Mouse (Mus musculus): ENCODE measurements around the gene Vps45.

The Vps45 gene

DNA sequence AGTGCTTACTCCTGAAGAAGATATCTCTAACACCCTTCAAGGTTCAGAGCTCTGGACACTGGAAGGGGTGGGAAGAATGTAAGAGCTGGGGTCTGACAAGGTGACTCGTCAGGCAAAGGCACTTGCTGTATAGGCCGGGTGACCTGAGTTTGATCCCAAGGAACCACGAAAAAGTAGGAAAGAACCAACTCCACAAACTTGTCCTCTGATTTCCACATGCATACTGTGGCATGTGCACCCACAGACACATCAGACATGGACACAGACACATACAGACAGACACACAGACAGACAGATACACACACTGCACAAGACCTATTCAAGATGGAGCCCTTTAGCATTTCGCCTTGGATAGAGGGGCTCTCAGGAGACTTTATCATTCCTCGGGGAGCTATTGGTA lies 20.1 kb downstream of the Vps45 start:
- no peak for DNase-seq (ENCODE audit: low read depth)

DNA sequence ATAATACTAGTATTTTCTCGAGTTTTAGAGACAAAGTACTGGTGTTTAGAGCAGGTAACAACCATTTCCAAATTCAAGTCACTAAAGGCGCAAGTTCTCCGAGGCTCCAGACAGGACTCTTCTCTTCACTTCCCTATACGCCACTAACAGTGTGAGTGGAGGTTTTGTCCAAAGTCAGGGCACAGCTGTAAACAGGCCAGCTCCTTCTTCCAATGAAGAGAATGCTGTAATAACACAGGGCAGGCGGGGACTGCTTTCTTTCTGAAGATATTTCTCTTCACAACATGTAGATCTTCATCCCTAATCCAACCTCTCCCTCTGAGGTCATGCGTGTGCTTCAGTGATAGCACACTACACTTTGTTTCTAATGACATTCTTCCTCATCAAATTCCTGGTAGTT lies 21.5 kb downstream of the Vps45 start:
- no peak for DNase-seq (ENCODE audit: low read depth)

DNA sequence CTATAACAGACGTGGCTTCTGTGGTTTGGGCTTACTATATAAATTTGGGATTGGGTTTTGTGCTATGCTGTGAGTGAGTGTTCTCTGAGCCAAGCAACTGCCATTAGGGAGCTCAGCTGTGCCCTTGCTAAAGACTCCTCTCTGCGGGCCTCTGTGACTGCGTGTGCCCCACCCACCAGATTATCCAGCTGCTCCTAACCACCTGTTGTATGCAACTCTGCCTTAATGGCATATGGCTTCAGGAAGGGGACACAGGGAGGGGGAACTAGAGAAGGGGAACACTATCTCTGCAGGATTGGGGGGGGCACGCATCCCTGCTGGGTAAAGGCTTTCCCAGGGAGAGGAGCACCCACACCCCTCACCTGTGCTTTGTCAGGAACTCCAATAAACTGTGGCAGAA lies 25.2 kb downstream of the Vps45 start:
- no peak for DNase-seq (ENCODE audit: low read depth)

DNA sequence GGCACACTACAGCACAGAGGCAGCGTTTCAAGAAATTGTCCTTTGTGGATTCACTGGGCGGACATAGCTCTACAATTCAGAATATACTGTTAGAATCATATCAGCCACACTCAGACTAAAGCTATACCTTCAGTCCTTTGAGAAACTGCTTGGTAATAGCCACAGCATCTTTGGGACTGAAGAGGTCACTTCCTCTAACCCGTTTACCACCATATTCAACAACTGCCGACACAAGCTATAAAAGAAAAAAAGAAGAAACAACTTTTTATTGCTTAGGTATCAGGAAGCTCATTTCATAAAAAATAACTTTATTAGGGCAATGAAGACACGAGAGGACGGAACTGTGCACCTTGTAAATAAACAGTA lies 25.6 kb downstream of the Vps45 start:
- no peak for DNase-seq (ENCODE audit: low read depth)

DNA sequence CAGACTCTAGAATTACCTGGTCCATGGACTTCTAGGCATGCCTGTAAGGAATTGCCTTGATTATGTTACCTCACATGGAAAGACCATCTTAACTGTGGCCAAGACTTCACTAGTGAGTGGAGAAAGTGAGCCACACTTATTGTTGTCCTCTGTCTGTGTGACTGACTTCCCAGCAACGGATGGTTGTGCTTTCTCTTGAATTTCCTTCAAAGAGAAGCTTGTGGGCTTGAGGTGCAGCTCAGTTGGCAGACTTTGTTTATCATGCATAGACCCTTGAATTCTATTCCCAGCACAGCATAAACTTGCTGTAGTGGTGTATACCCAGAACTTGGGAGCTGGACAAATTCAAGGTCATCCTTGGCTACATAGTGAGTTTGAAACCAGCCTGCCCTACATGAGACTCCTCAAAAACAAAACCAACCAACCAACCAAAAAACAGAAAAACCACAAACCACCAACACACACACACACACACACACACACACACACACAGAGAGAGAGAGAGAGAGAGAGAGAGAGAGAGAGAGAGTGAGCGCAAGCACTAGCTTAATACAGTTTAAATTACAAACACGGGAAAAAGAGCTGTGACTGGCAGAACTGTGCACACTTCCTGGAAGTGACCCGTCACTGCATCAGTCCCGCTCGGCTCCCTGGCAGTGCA lies 26.1 kb downstream of the Vps45 start:
- no peak for DNase-seq (ENCODE audit: low read depth)

DNA sequence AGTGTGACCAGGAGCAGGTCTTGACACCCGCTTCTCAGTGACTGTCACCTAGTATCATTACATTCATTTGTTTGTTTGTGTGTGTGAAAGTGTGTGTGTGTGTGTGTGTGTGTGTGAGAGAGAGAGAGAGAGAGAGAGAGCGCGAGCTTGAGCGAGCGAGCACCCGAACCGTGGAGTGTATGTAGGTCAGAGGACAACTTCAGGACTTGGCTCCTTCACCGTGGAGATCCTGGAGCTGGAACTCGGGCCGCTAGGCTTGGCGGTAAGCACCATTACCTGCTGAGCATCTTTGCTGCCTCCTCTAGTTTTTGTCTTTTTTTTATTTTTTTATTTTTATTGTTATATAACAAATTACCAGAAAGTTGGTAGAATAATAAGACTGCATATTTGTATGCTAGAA lies 28.5 kb downstream of the Vps45 start:
- no peak for DNase-seq (ENCODE audit: low read depth)

DNA sequence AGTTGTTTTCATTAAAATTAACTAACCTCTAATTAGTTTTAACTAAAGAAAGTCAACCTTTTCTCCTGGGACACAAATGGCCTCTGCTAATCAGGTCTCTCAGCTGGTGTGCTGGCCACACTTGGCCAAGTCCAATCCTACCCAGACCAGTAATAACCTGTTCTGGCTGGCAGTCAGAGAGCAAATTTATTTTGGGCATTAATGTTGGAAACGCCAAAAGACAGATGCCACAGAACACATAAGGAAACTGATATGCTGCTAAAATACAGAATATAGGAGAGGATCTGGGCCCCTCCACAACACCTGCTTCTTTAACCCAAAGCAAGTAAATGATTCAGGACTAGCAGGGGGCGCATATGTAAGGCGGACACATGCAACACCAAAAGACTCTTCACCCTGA lies 28.9 kb downstream of the Vps45 start:
- DNase-seq (ENCODE audit: low read depth), result no peak

DNA sequence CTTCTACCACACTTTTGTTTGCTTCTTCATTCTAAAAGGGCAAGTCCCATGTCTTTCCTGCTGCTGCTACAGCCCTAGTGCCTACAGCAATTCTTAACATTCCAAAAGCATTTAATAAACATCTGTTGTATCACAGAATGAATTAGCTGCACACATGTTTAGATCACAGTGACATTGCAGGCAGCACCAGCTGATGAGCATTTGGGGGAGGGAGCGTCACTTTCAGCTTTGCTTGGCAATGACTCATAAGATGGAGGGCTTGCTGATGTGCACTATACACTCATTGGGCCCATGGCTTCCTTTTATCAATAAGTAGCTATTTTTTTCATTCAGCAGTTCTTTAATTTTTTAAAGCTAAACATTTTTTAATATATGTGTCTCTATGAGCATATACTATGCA lies 30.4 kb downstream of the Vps45 start:
- no peak for DNase-seq (ENCODE audit: low read depth)

DNA sequence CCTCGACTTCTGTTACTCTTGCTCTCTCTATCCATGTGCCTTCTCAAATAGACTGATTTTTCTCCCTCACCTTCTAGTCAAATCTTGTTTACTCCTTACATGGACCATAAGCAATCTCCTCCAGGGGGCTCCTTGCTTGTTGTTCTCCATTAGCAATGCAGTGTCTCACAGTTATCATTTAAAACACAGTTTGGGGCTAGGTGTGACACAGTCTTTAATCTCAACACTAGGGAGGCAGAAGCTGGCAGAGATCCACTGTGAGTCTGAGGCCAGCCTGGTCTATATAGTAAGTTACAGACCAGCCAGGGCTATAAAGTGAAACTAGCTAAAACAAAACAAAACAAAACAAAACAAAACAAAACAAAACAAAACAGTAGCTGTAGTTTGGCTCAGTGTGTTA lies 31.1 kb downstream of the Vps45 start:
- DNase-seq (ENCODE audit: low read depth), result no peak

DNA sequence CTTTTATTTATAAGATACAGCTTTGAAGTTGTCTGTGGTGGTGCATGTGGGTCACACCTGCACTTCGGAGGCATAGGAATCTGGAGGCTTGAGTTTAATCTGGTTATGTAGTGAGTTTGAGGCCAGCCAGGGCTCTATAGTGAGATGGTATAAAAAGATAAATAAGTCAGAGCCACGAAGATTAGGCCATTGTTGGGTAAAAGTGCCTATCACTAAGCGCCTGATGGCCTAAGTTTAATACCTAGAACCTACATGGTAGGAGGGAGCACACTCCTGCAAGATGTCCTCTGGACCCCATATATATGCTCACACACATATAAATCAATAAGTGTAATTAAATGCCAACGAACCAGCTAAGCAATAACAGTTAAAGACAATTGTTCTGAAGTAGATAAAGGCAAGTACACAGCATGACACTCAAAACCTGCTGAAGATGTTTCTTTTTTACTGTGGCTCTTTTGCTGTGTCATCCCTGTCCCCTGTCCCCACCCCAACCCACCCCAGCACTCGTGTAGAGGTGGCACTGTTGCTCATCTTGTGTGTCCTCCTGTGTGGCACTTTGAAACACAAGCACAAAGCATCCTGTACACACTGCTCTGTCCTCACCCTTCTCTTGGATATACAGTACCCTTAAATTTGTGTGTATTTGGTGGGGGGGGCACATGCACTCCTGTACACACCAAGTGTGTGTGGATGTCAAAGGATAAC lies 36.7 kb downstream of the Vps45 start:
- DNase-seq (ENCODE audit: low read depth), result no peak

DNA sequence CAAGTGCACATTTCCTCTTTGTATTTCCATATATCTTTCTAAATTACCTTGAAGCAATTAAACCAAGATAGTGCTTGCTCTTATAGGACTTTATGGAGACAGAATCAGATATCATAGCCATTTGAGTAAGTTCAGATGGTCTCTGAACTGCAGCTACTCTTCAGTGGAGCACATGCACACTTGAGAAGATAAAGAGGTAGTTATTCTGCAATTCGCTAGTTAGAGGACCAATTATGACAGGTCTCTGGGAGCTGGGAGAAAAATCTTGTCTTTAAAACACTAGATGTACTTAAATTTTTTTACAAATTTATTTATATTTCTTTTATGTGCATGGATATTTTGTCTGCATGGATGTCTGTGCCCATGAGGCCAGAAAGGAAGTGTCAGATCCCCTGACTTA lies 37.5 kb downstream of the Vps45 start:
- DNase-seq (ENCODE audit: low read depth), result no peak

DNA sequence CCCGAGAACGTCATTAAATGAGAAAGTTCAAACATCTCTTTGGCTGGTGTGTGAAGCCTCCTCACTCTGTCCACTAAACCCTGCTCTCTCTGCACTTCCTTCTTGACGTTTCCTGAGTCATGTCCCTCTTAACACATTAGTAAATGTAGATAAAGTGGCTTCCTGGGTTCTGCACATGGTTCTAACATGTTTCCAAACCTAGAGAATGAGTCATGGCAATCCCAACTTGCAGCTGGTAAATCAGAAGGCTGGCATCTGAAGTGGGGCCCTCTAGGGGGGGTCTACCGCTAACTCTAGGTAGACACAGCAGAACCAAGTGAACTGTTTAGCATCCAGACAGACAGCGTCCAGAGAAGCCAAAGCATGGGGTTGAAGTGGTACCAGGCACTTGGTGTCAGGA lies 40.8 kb downstream of the Vps45 start:
- DNase-seq (ENCODE audit: low read depth), result no peak

DNA sequence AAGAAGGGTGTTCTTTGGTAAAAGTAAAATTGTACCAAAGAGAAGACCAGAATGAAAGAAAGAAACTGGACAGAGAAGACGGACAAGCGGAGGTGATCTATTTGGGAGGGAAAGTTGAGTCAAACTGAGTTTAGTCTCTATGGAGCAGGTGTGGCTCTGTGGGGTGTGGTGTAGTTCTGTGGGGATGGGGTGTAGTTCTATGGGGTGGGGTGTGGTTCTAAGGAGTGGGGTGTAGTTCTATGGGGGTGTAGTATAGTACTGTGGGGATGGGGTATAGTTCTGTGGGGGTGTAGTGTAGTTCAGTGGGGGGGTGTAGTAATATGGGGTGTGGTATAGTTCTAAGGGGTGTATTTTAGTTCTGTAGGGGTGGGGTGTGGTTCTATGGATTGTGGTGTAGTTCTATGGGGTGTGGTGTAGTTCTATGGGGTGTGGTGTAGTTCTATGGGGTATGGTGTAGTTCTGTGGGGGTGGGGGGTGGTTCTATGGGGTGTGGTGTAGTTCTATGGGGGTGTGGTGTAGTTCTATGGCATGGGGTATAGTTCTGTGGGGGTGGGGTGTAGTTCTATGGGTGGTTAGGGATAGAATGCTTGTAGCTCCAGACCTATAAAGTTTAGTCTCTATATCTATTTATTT lies 41.9 kb downstream of the Vps45 start:
- no peak for DNase-seq (ENCODE audit: low read depth)

DNA sequence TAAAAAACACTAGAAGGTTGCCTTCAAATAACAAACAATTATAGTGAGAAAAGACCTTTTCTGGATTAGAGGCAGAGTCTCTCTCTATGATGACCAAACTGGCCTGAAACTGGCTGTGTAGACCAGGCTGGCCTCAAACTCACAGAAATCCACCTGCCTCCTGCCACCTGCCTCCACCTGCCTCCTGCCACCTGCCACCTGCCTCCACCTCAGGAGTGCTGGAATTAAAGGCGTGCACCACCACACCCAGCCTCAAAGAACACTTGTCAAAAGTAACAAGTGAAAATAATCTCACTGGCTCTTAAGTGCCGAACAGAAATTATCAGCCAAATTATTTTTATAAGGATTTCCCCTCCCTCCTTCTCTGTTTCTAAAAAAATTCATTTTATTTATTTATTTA lies 42.6 kb downstream of the Vps45 start:
- DNase-seq (ENCODE audit: low read depth), result no peak

DNA sequence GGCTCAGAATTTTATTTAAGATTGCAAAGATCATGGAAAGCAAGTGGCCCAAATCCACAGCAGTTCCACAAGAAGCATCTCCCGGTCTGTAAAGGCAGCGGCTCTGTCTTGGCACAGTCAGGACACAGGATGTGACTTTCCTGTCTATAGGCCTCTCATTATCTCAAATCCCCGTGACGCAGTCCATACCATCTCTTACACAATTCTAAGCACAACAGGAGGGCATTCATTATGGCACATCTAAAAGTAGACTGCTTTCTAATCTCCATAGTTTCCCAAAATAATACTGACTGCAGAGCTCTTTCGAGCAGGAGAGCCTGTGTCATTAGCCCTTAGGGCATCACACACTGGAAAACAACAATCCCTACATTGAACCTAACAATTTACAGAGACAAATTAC lies 45.5 kb downstream of the Vps45 start:
- DNase-seq (ENCODE audit: low read depth), result no peak

DNA sequence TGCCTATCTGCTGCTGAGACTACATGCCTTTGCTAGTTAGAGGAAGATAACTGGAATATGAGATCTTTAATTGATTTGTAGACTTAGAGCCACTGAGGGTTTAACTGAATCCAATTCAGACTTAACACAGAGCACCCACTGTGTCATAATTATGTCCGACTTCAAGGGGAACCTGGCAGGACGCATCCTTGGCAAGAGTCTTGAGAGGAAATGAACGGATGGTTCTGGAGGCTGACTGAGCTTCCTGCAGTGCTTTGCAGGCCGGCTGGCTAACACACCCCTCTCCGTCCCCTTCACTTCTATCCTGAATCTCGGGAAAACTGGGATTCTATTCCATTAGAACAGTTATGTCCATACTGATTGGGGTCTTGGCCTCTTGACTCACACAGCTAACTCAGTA lies 49.8 kb downstream of the Vps45 start:
- DNase-seq (ENCODE audit: low read depth), result no peak

DNA sequence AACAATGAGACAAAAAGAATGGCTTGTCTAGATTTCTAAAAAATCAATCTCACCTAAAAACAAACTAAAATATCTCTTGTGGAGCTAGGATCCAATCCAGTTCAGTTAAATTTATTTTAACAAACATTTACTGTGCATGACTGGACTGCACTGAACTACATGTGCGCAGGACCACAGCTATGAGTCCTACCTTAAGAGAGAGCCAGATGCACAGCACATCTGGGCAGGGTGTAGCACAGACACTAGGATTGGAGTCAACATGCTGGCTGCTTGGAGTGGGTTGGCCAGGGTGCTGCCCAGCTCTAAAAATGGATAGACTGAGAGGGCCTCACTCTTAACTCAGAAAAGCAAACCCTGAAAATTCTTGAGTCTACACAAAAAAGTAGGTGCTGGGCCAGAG lies 56.7 kb downstream of the Vps45 start:
- no peak for DNase-seq (ENCODE audit: low read depth)

DNA sequence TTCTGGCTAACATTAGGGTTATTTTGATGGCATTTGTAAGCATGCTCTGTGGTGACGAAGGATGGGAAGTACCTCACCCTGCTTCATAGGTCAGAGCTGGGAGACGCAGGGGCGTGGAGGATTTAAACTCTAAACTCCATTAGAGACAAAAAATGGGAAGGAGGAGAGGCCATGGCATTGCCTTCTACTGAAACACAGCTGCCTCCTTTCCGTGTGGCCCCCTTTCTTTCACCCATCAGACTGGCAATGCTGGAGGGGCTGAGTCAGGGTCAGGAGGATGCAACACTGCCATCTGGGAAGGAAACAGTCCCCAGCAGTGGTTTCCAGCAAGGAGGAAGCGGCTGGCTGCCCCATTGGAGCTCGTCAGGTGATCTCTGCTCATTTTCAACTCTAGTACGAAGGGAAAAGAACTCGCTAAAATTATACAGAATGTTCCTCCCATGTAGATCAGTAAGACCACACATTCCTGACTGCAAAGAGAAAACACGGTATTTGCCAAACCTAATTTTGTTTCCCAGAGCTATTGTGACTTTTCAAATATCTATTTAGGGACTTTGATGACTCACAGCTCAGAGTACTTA lies 57.3 kb downstream of the Vps45 start:
- no peak for DNase-seq (ENCODE audit: low read depth)

DNA sequence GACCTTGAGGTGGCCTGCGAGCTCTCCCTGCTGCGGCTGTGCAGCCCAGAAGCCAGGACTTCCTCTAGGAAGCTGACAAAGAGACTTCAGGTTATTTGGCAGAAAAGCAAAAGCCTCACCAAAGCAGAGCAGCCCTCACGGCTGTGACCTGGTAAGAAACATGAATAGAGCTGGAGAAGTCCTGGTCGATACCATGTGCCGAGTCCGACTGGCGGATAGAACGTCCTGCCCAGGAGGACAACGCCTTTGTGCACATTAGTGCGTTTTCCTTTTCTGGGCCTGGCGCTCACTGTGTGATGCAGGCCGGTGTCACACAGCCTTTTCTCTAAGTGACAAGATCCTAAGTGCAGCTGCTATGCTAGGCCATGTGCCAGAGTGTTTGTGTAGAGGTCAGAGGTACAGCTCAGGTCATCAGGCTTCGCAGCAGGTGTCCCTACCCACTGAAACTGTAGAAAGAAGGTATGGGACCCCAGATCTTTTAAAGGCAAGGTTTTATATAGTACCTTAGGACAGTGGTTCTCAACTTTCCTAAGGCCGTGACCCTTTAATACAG lies 58.1 kb downstream of the Vps45 start:
- no peak for DNase-seq (ENCODE audit: low read depth)

DNA sequence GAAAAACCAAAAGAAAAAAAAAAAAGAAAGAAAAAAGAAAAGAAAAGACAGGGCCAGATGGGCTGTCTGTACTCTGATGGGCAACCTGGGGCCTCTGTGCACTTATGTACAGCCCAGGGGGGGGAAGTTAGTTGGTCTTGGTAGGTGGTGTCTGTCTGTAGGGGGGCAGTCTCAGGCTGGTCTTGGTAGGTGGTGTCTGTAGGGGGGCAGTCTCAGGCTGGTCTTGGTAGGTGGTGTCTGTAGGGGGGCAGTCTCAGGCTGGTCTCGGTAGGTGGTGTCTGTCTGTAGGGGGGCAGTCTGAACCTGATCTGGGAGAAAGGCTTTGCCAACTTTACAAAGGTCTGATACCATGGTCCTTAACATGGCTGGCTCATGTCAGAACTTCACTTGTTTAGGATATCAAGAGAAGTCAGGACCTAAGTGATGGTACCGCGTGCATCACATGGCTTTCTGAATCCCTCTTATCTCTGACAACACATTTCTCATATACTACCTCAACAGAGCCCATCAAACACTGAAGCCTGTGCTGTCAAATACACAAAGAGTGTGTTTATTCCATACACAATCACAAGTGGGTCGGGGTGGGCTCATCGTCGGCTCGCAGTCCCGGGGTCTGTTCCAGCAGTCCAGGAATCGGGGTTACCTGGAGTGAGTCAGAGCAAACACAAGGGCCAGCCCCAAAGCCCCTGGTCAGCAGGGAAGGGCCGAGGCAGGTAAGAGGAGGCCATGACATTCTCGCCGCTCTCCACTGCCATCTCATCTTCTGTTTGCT lies 58.8 kb downstream of the Vps45 start:
- peak; percentile 67 for DNase-seq (ENCODE audit: low read depth)

DNA sequence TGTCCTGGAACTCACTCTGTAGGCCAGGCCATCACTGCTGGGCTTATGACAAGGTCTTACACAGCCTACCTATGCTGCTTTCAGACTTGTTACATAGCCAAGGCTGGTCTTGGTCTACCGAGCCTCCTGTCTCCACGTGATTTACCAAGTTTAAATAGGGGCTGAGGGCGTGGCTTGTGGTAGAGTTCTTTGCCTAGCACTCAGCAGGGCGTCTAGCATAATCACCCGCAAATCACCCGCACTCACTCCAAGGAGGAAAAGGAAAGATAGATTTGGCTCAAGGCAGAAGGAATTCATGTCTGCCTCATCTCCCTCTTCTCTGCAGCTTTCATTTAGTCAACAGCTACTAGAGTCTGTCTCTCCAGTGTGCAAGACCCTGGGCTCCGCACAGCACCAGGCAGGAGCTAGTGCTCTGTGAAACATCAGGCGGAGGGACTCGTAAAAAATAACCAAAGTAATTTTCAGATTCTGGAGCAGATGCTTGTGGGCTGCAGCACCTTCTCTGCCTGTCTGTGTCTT lies 61.0 kb downstream of the Vps45 start:
- no peak for DNase-seq (ENCODE audit: low read depth)

DNA sequence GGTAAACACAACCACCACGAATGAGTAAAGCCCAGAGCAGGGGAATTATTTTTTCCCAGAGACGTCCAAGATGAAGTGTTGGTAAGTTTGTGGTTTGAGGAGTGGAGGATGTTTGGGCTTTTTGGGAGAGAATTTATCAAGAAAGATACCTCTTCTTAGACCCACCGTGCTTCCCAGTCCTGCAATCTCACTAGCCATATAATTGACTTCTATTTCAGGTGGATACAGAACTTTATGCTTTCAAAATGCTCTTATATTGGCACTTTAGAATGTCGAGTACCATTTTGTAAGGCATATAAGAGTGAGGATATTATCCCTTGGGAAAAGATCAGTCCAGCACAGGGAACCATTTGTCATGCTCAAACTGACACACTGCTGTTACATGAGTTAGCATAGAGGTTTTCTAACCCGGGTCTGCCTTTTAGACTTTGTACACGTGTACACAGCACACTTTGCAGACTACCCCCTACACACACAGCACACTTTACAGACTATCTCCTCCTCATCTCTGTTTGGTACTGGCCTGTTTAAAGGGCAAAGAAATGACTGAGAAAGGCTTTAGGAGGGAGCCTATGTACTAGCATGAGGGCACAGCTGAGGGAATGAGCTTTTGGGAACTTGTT lies 61.7 kb downstream of the Vps45 start:
- no peak for DNase-seq (ENCODE audit: low read depth)

Measured in c-Kit-positive CD71-positive TER-119-negative erythroid progenitor cells, embryonic 14.5 days (primary cell).